Mouse (Mus musculus) MEL (cell line): ENCODE data around the gene Trmt6. TPM values are rescaled to one million over a fixed set of nuclear protein-coding genes. Genes with fewer than 3 reads are reported as not detected.

Experiments used
- DNase-seq: peaks from one replicate; pipeline ENCODE4 v3.0.0; 2011; ENCODE audit warnings: low read depth, low spot score
- H3K27ac ChIP-seq: 2 replicates; pipeline ENCODE4 v1.5.1; 2012; ENCODE audit warnings: low read depth, mild to moderate bottlenecking, control low read depth, low read length, moderate library complexity; ENCODE audit not compliant: control insufficient read depth
- H3K27me3 ChIP-seq, 2 experiments: fragments of 150-350 bp in 1 of 2; sonication (generic) in 1 of 2; 2 replicates each; pipeline ENCODE4 v1.6.1; 2012; ENCODE audit warnings: low read length in 2 of 2, mild to moderate bottlenecking in 2 of 2, improper control_type of control experiment in 1 of 2, moderate library complexity in 1 of 2; ENCODE audit not compliant: insufficient read depth in 2 of 2, control insufficient read depth in 1 of 2
- H3K36me3 ChIP-seq, 2 experiments: 2 replicates each; pipeline ENCODE4 v1.6.1; 2012 to 2014; ENCODE audit warnings: low read length in 2 of 2, improper control_type of control experiment in 1 of 2, inconsistent platforms in 1 of 2, mild to moderate bottlenecking in 1 of 2; ENCODE audit not compliant: insufficient read depth in 2 of 2, control insufficient read depth in 1 of 2
- H3K4me1 ChIP-seq, 2 experiments: fragments of 150-350 bp in 1 of 2; sonication (generic) in 1 of 2; 2 replicates each; pipeline ENCODE4 v1.6.1; 2012; ENCODE audit warnings: low read length in 2 of 2, improper control_type of control experiment in 1 of 2, mild to moderate bottlenecking in 1 of 2; ENCODE audit not compliant: insufficient read depth in 2 of 2, control insufficient read depth in 1 of 2
- H3K4me3 ChIP-seq, 2 experiments: fragments of 150-350 bp in 1 of 2; sonication (generic) in 1 of 2; 2 replicates each; pipeline ENCODE4 v1.5.1; 2012; ENCODE audit warnings: low read depth in 2 of 2, low read length in 2 of 2, mild to moderate bottlenecking in 2 of 2, moderate library complexity in 2 of 2, control low read depth in 1 of 2, improper control_type of control experiment in 1 of 2; ENCODE audit not compliant: control insufficient read depth in 1 of 2, insufficient read depth in 1 of 2
- H3K79me2 ChIP-seq: 2 replicates; pipeline ENCODE4 v1.6.1; 2012; ENCODE audit warnings: mild to moderate bottlenecking, low read length, moderate library complexity; ENCODE audit not compliant: control insufficient read depth, poor library complexity, insufficient read depth
- H3K9ac ChIP-seq: 2 replicates; pipeline ENCODE4 v1.6.1; 2012; ENCODE audit warnings: low read depth, mild to moderate bottlenecking, control low read depth, low read length, moderate library complexity; ENCODE audit not compliant: control insufficient read depth, poor library complexity, severe bottlenecking
- H3K9me3 ChIP-seq: fragments of 150-350 bp; sonication (generic); replicated peaks from 2 replicates; pipeline ENCODE4 v1.6.1; 2012; ENCODE audit warnings: mild to moderate bottlenecking, low read length, improper control_type of control experiment, moderate library complexity; ENCODE audit not compliant: insufficient read depth
- CHD2 ChIP-seq: IDR thresholded peaks from 2 replicates; pipeline ENCODE4 v1.6.1; 2011; ENCODE audit warnings: low read length, improper control_type of control experiment
- CTCF ChIP-seq, 3 experiments: IDR thresholded peaks in 2 of 3; conservative IDR thresholded peaks in 1 of 3; 2 replicates each; pipeline ENCODE4 v1.5.1; 2011 to 2012; ENCODE audit warnings: low read length in 3 of 3, low read depth in 2 of 3, mild to moderate bottlenecking in 2 of 3, improper control_type of control experiment in 1 of 3, inconsistent platforms in 1 of 3, mixed read lengths in 1 of 3, moderate library complexity in 1 of 3; ENCODE audit not compliant: control insufficient read depth in 1 of 3, insufficient read depth in 1 of 3, poor library complexity in 1 of 3, severe bottlenecking in 1 of 3
- E2F4 ChIP-seq: IDR thresholded peaks from 2 replicates; pipeline ENCODE4 v1.6.1; 2011; ENCODE audit warnings: low read depth, low read length, improper control_type of control experiment, borderline replicate concordance
- HCFC1 ChIP-seq: IDR thresholded peaks from 2 replicates; pipeline ENCODE4 v1.6.1; 2012; ENCODE audit warnings: low read depth, mild to moderate bottlenecking, inconsistent platforms, low read length, improper control_type of control experiment, moderate library complexity
- JUND ChIP-seq: IDR thresholded peaks from 2 replicates; pipeline ENCODE4 v1.6.1; 2011; ENCODE audit warnings: low read depth, mild to moderate bottlenecking, improper control_type of control experiment, low read length
- MEF2A ChIP-seq: IDR thresholded peaks from 2 replicates; pipeline ENCODE4 v1.6.1; 2014; ENCODE audit warnings: low read depth, mild to moderate bottlenecking, inconsistent platforms, low read length, improper control_type of control experiment; ENCODE audit not compliant: poor library complexity, insufficient replicate concordance, severe bottlenecking; ENCODE audit errors: extremely low read depth
- MYB ChIP-seq: IDR thresholded peaks from 2 replicates; pipeline ENCODE4 v1.6.1; 2011; ENCODE audit warnings: mild to moderate bottlenecking, low read depth, low read length, improper control_type of control experiment
- NELFE ChIP-seq: IDR thresholded peaks from 2 replicates; pipeline ENCODE4 v1.6.1; 2011; ENCODE audit warnings: low read depth, low read length, improper control_type of control experiment
- NRF1 ChIP-seq: IDR thresholded peaks from 2 replicates; pipeline ENCODE4 v1.6.1; 2014; ENCODE audit warnings: low read depth, mild to moderate bottlenecking, inconsistent platforms, low read length, improper control_type of control experiment, moderate library complexity; ENCODE audit not compliant: poor library complexity, insufficient read depth, severe bottlenecking
- POLR2AphosphoS2 ChIP-seq: IDR thresholded peaks from 2 replicates; pipeline ENCODE4 v1.6.1; 2011; ENCODE audit warnings: low read length, improper control_type of control experiment
- POLR2AphosphoS5 ChIP-seq: IDR thresholded peaks from 2 replicates; pipeline ENCODE4 v1.6.1; 2012; ENCODE audit warnings: low read depth, borderline replicate concordance, mild to moderate bottlenecking, inconsistent platforms, low read length, moderate library complexity, mixed read lengths
- RAD21 ChIP-seq: IDR thresholded peaks from 2 replicates; pipeline ENCODE4 v1.6.1; 2011; ENCODE audit warnings: mild to moderate bottlenecking, low read depth, low read length, improper control_type of control experiment
- SIN3A ChIP-seq: IDR thresholded peaks from 2 replicates; pipeline ENCODE4 v1.6.1; 2012; ENCODE audit warnings: low read length, improper control_type of control experiment, inconsistent platforms
- TAL1 ChIP-seq: IDR thresholded peaks from 2 replicates; pipeline ENCODE4 v1.6.1; 2012; ENCODE audit warnings: mild to moderate bottlenecking, inconsistent platforms, low read length, moderate library complexity, mixed read lengths
- USF1 ChIP-seq: IDR thresholded peaks from 2 replicates; pipeline ENCODE4 v1.6.1; 2014; ENCODE audit warnings: low read depth, mild to moderate bottlenecking, inconsistent platforms, low read length, improper control_type of control experiment, moderate library complexity
- ZC3H11A ChIP-seq: IDR thresholded peaks from 2 replicates; pipeline ENCODE4 v1.6.1; 2012; ENCODE audit warnings: low read depth, mild to moderate bottlenecking, inconsistent platforms, low read length, improper control_type of control experiment
- ZKSCAN1 ChIP-seq: IDR thresholded peaks from 2 replicates; pipeline ENCODE4 v1.6.1; 2012; ENCODE audit warnings: low read depth, mild to moderate bottlenecking, inconsistent platforms, low read length, improper control_type of control experiment, moderate library complexity
- ZNF384 ChIP-seq: IDR thresholded peaks from 2 replicates; pipeline ENCODE4 v1.6.1; 2012; ENCODE audit warnings: low read depth, mild to moderate bottlenecking, inconsistent platforms, low read length, improper control_type of control experiment
- polyA plus RNA-seq, 2 experiments: library from polyadenylated mRNA; stranded (reverse) in 1 of 2; unstranded in 1 of 2; fragments of >175 nt in 1 of 2; fragments of >200 nt in 1 of 2; gene quantifications; 2 replicates each; pipeline versions ENCODE4 v1.2.1 to v1.2.4; 2012; ENCODE audit warnings: low replicate concordance in 2 of 2, low read depth in 1 of 2; ENCODE audit not compliant: insufficient read length in 2 of 2, insufficient read depth in 1 of 2, missing spikeins in 1 of 2
- total RNA-seq: library from RNA; depleted of rRNA; stranded (reverse); fragments of 300-350 nt; gene quantifications from 2 replicates; pipeline ENCODE4 v1.2.3, GENCODE M21; 2012; rRNA removed

The Trmt6 gene
- total and polyA plus RNA-seq, 3 experiments: 53.6 to 64.1 TPM; not detected in 1

DNA sequence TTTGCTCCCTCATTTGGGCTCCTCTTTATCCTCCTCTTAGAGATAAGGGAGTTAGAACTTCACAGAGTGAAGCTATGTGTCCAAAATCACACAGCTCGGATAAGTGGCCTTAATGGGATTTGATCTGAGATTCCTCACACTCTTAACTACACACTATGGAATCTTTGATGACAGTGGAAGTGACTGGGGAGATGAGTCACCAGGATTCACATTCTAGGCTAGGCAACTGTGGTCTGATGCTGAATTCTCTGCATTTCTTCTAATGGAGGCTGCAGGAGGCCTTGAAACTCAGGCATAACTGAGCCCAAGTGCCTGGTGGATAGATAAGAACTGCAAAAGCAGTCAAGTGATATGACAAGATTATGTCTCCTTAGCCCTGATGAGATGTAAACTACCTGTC is 45.0 kb downstream of the Trmt6 start:
- no peak overlapping the region for H3K27ac ChIP-seq
- TF ChIP-seq HCFC1 (no peak), NRF1 (no peak), JUND (no peak), ZNF384 (no peak)
- TF ChIP-seq, all 39 proteins: peak for 0
- H3K9ac ChIP-seq: no peak overlapping the region
- H3K4me1 ChIP-seq: no peaks in the 10 kb centered on the region
- no peaks in the 10 kb centered on the region for H3K79me2 ChIP-seq
- no peaks in the 10 kb centered on the region for H3K36me3 ChIP-seq
- H3K4me3 ChIP-seq: no peak overlapping the region
- H3K27me3 ChIP-seq: no peaks in the 10 kb centered on the region
- no peaks in the 10 kb centered on the region for H3K9me3 ChIP-seq
- DNase-seq: no peak

- no peaks in the 10 kb centered on the region for H3K4me1 ChIP-seq
- no peak for DNase-seq
- TF ChIP-seq E2F4 (no peak), POLR2AphosphoS5 (no peak), TAL1 (no peak), JUND (no peak), NRF1 (no peak), CTCF (IDR thresholded peaks at IDR 0.05 in 2 of 3, conservative IDR thresholded peaks at IDR 0.05 in 1 of 3; ENCODE audit: control insufficient read depth in 1 of 3, insufficient read depth in 1 of 3, low read depth in 2 of 3, low read length in 3 of 3, poor library complexity in 1 of 3, severe bottlenecking in 1 of 3) (no peak), MEF2A (no peak), RAD21 (no peak), NELFE (no peak), SIN3A (no peak), MYB (no peak), CHD2 (no peak), ZC3H11A (no peak), USF1 (no peak), POLR2AphosphoS2 (no peak), ZKSCAN1 (no peak)
- TF ChIP-seq, all 39 proteins: peak for 0
- no peaks in the 10 kb centered on the region for H3K9me3 ChIP-seq
- no peaks in the 10 kb centered on the region for H3K79me2 ChIP-seq
- H3K9ac ChIP-seq: no peak overlapping the region
- H3K4me3 ChIP-seq: no peak overlapping the region
- H3K27me3 ChIP-seq: peaks cover 0 to 1% of the 10 kb centered on the region in 2 experiments; a peak in 1 of 4 replicates
- H3K36me3 ChIP-seq: no peaks in the 10 kb centered on the region
- H3K27ac ChIP-seq: no peak overlapping the region
Measured at GRCm38 (mm10) chr2:132757911-132758310, 57.9 kb downstream of the Trmt6 start.

Other genes with a start within 250 kb of the Trmt6 start
- 2.9 and 3.1 TPM in 2 replicates for gene Gpcpd1, start 228.3 kb downstream of the Trmt6 start, total RNA-seq
- gene Gpcpd1, start 228.3 kb downstream of the Trmt6 start, polyA plus RNA-seq: 1 to 10 TPM in 1 of 2 experiments, not detected in 1; 4.5 TPM
- 5.9 and 8.8 TPM in 2 replicates for gene Shld1, start 129.1 kb downstream of the Trmt6 start, total RNA-seq
- gene Shld1, start 129.1 kb downstream of the Trmt6 start, polyA plus RNA-seq: 1 to 10 TPM in 1 of 2 experiments, not detected in 1; 8.0 TPM
- not detected in 2 replicates for gene Chgb, start 34.8 kb downstream of the Trmt6 start, total RNA-seq
- under 1 TPM in 1 of 2 experiments, not detected in 1; 0.06 TPM for gene Chgb, start 34.8 kb downstream of the Trmt6 start, polyA plus RNA-seq
- 22.0 and 25.1 TPM in 2 replicates for gene Mcm8, start 86 bp upstream of the Trmt6 start, total RNA-seq
- gene Mcm8, start 86 bp upstream of the Trmt6 start, polyA plus RNA-seq: 10 to 100 TPM in 1 of 2 experiments, not detected in 1; 21.9 TPM
- gene Crls1, start 30.6 kb upstream of the Trmt6 start, total RNA-seq: 46.2 and 48.4 TPM in 2 replicates
- 100 to 1,000 TPM in 1 of 2 experiments, 10 to 100 TPM in 1; 51.8 to 194 TPM for gene Crls1, start 30.6 kb upstream of the Trmt6 start, polyA plus RNA-seq
- not detected in 2 replicates for gene Lrrn4, start 64.8 kb upstream of the Trmt6 start, total RNA-seq
- not detected for gene Lrrn4, start 64.8 kb upstream of the Trmt6 start, polyA plus RNA-seq
- gene Fermt1, start 129.9 kb upstream of the Trmt6 start, total RNA-seq: not detected in 2 replicates
- not detected for gene Fermt1, start 129.9 kb upstream of the Trmt6 start, polyA plus RNA-seq